Mouse (Mus musculus) brain, embryonic 18.5 days (tissue): ENCODE measurements at regions not wholly inside any gene's neighbourhood (a gene's known extent, or its start where the extent isn't known, plus 50 kb on each side); places are given as distances from the start of the nearest gene placed in this dataset.
A peak's percentile ranks its signal among the peaks of the same experiment; 100 is the strongest.

Experiments used
- DNase-seq: peaks from one replicate; pipeline ENCODE4 v3.0.0-alpha.2; 2012; ENCODE audit warnings: low read depth, low spot score

DNA sequence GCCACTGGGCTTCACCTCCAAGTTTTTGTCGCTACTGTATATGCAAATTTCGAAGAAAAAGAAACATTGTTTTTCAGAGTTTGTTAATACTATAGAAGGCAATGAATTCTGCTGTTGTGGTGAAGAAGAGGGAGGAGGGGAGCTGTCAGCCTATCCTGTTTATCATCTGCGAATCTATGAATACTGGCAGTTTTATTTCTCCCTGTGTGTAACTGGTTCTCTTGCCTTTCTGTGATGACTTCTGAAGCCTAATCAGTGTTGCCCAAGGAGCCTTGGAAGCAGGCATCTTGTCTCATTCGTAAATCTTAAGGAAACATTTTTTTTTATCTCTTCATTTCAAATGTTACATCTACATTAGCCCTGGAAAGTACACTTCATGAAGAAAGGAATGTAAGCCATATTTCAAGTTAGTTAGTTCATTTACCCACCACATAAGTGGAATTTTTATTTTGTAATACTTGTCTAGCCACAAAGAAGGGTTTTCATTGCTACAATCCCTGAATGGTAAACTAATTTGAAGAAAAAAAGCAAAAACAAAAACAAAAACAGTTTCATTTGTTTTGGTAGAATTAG is 251.5 kb upstream of the Fn1 start:
- DNase-seq = no peak

DNA sequence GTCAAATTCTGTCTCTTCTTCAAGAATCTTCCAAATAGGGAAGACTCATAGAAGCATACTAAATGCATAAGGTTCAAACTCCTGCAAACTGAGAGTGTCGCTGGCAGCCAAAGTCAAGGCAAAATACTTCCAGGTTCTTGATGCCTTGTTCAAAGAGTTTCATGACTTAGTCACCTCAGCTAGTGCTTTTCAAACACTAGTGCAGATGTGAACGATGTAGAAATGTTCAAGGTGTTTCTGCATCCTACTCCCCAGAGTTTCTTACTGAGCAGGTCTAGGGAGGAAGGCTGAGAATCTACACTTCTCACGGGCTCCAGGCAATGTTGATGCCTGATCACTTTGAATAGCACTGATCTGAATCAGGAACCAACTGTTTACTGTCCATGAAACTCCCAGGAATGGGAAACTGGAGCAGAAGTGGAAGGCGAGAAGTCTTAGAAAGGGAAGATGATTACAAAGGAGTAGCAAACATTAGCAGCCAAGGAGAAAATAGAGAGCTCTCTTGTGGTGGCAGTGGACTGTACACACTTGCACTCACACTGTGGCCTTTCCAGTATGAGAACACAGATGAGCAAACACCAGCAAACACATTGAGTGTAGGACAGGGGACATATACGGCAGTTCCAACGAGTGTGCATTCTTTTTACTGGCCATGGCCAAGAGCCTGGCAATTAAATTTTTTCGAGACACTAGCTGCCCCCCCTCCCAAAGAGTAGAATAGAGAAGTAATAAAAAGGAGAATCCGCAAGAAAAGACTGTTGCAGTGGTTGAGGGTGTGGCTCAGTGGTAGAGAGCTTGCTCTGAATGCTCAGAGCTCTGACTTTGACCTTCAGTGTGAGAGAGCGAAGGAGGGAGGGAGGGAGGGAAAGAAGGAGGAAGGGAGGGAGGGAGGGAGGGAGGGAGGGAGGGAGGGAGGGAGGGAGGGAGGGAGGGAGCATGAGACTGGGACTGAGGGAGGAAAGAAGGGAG is 247.4 kb upstream of the Fn1 start:
- DNase-seq = no peak

DNA sequence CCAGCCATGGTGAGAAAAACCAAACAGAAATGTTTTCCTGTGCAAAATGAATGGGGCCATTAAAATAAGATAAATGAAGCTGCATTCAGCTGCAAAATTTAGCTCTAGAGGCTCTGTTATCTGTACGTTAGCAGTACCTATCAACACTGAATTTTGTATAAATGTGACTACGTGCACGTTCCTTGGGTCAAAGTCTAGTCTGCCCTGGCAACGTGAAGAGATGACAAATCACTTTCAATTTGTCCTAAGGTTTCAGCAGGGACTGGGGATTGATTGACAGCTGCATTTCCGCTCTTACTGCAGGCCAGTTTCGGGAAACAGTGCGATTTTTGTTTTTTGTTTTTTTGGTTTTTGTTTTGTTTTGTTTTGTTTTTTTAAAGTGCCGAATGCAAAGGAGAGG is 246.1 kb upstream of the Fn1 start:
- no peak for DNase-seq

DNA sequence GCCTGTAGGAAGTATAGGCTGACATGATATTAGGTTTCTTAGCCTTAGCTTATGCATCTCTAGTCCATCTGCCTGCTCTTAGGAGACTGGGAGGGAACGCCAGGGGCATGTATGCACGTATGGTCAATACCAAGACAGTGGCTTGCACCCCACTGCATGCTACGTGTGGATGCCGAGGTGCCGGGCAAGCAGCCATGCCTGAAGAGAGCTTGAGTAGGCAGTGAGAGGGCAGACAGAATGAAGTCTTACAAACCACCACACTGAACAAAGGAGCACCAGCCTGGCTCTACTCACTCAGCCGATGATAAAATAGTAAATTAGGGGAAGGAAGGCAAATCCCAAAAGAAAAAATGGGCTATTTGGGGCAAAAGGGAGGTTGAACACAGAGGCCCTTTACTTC is 245.2 kb upstream of the Fn1 start:
- DNase-seq = no peak

DNA sequence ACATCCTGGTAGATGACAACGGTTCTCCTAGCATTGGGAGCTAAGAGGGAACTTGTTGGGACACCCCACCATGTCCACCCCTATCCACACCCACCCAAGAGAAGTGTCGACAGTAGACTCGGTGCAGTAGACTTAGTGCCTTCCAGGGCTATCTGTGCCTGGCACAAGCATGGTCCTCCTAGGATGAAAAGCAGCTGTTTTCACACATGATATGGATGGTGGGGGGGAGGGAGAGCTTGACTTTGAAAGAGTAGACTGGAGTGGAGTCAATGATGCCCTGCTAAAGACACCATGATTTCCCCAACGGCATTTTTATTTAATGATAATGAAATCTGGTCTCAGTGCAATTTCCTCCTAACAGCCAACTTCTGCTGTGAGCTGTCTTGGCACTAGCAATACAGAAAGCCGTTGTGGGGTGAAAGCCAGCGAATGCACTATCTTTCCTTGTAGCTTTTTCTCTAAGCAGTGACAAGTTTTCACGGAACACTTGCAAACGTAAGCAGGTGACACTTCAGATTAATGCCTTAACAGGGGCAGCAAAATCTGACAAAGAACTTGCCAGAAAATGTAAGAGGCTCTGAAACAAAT is 244.6 kb upstream of the Fn1 start:
- peak; percentile 45 for DNase-seq

DNA sequence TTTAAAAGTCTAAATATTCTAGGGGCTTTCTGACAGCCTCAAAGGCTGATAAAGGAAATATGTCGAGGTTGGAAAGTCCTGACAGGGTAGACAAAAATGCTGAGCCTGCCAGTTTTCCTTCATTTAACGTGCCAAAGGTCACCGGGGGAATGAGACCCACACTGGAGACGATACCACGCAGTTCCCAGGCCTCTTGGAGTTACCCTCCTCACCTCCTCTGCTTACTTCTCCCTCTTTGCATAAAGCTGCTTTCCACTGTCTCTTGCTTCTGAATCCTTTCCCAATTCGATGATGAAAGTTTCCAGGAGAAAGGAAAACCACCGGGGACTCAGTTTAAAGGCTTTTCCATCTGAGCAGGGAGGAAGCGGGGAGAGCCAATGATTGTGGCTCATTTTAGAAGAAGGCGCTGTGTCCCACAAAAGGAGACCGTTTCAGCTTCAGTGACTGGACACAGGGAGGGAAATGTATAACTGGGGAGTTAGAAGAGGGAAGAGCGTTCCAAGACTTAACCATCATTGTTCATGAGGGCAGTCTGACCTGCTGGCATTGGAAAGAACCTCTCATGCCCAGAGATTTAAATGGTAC is 243.2 kb upstream of the Fn1 start:
- no peak for DNase-seq

DNA sequence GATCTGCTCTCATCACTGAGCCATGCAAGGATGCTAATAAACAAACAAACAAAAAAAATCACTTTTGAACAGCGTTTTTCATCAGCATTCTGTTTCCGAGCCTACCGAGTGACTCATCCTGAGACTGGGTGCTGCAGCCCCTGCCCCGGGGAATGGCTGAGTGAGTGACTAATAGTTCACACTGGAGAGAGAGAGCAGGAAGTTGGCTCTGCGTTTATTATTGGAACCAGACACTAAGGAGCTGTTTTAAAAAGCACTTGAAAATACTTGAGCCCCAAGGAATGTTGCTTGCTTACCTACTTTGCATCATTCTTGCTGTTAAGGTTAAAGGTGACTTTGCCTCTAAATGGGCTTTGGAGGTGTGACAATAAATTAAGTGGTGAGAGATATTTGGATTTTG is 240.6 kb upstream of the Fn1 start:
- no peak for DNase-seq

DNA sequence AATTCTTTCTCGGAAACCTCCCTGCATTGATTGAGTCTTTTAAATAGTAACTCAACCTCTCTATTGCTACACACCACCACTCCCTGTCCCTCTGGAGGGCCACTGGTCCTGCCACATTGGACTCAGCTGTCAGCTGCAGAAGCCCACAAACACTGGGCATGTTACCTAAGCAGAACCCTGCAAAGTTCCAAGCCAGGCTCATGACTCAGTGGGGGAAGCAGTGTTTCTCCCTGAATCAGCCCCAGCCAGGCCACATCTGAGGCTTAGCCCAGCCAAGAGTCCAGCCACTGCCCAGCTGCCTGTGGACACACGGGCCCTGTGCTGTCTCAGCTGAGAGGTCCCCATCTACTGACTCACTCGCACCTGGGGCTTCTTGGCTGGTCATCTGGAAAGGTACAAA is 234.8 kb upstream of the Fn1 start:
- DNase-seq = no peak

DNA sequence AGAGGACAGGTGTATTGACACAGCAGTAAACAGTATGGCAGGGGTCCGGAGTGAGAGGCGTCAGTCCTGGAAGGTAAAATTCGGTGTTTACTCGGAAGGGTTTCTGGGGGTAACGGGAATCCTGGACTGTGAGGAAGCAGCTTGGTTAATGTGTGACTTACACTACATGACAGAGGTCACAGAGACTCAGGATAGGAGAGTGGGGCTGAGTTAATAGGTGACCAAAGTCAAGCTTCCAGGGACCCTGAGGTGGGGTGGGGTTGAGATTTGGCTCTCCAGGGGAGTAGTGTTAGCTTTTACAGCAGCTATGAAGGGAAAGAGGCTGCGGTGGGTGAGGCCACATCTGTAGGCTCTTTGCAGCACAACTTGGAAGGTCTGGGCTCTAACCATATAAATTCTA is 233.9 kb upstream of the Fn1 start:
- DNase-seq = no peak

DNA sequence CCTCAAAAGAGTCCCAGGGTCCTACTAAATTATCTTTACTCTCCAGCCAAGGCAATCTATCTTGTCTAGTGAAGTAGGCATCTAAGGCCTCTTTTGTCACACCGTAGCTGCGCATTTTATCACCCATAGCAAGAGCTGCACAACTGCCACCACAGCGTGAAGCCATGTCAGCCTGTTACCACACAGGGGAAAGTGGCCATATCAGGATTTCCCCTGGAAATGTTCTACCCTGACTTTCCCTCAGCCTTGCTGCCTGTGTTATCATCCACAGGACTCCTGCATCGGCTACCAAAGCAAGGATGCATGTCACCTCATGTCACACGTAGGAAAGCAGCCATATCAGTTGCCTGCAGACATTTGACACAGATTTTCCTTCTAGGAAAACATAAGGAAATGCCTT is 233.2 kb upstream of the Fn1 start:
- no peak for DNase-seq

DNA sequence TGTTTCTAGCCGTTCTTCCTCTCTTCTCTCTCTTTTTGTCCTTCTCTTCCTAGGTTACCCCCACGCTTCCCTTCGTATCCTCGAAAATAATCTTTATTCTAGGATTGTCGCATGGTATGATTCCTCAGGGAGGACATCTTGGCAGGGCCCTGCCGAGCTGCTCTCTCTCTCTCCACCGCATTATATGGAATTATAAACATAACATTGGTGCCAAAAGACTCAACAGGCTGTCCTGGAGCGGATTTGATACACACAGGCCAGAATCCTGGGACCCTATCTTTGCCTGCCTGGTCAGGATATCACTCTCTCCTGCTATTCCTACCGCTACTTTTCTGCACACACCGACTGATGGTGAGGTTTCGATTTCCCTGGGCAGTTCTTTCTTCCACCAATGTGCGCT is 228.9 kb upstream of the Fn1 start:
- DNase-seq = no peak

DNA sequence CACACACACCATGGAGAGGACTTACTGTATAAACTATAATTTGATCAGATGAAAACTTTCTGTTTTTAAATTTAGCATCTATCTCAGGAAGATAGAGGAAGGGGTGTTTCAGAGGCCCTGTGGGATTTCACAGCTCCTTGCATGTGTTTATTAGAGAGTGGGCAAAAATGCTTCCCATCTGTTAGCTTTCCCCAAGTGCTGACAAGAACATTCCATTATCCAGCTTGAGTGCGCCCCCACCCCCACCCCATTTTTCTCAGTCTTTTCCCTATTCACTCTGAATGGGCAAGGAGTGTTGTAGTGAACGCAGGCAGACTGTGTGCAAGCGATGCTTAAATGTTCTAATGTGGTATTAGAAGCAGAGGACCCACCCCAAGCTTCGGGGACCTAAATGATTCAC is 228.2 kb upstream of the Fn1 start:
- DNase-seq = peak; percentile 57

DNA sequence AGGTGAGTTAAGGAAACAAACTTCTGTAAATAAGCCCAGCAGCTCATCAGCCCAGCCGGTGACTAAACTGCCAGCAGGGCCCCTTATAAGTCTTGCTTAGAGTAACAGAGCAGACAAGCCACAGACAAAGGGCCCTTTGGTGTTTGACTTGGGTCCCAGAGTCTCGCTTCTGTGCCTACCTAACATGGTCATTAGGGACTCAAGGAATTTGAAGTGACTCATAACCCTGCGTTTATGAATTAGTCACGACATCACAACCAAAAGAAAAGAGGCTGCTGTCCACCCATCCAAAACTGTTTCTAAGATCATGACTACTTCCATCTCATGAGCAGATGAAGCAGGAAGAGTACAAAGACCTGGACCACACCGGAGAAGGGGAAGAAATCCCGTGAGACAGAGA is 227.5 kb upstream of the Fn1 start:
- DNase-seq = no peak

DNA sequence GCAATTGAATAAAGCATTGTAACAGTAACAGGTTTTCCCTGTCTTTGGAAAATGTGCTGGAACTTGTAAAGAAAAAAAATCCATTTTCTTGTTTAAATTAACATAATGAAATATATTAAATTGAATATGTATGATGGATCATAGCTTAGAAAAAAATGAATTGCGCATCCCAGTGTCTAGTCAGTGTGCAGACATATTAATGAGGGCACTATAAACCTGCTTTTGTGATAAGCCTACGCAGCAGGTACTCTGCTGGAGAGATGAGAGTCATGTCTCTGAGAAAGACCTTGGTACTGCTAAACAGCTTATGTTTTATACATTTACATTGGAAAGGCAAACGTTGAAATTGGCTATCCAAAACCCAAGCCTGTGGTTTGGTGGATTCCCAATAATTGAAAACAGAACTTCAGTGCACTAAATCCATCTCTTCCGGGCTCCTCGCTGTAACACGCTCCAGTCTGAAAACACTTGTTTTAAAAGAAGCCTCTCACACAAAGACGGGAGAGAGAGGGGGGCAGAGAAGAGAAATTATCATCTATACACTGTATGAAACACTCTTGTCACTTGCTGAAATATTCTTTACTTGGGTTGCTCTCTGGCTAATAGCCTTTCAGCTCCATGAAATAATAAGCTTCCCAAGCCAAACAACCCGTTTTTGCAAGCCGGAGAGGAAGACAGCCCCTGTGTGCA is 223.9 kb upstream of the Fn1 start:
- DNase-seq = no peak

DNA sequence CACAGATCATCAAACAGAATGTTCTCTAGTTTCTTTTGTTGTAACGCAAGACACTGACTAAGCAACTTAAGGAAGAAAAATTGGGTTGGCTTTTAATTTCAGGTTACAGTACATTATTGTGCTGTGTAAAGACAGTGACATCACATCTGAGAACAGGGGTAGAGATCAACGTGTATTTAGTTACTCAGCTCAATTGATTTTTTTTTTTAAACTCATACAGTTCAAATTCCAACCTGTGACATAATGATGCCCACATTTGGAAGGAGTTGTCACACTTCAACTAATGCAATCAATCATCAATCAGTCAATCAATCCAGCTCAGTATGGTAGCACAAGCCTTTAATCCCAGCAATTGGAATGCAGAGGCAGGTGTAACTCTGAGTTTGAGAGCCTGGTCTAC is 221.0 kb upstream of the Fn1 start:
- no peak for DNase-seq

DNA sequence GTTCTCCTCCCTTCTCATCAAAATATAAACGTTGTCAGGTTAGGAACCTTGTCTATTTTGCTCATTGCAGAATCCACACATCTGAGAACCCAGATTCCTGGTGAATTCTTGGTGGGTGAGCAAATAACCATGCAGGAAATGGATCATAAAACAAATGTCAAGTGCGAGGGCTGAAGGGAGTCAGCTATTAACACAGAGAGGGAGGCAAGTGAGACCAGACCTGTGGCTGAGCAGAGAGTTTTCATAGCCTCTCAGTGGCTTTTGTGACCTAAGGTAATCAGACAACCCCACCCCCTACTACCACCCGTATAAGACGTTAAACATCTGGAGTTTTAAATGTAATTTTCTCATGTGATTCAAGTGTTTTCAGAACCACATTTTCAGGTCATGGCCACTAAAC is 212.7 kb upstream of the Fn1 start:
- DNase-seq = no peak

DNA sequence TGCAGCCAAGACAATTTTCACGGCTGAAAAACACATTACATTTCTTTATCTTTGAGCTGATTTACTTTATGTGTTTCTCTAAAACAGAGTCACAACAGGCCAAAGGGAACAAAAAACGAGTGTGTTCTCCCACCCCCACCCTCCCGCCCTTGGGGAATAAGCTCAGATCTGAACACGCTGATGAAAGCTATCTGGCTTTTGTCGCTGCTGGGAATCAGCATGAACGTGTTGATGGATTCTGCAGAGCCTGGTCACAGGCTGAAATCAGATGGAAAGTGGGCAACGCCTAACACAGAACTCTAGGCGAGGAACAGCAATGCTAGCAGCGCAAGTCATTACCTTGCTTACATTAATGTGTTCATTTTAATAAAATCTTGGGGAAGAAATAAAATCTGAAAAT is 211.7 kb upstream of the Fn1 start:
- no peak for DNase-seq

DNA sequence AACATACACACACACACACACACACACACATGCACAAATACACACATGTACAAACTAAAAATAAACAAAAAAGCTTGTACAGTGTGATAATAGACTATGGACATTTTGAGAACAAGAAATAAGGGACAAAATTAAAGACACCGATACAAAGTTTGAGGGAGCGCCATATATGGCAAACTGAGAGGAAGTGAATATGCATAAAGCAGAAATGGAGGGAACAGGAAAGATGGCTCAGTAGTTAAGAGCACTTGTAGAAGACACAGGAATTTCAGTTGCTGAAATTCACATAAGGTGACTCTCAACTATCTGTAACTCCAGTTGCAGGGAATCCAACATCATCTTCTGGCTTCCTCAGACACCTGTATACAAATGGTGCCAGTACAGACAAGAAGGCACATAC is 200.2 kb upstream of the Fn1 start:
- DNase-seq = no peak

DNA sequence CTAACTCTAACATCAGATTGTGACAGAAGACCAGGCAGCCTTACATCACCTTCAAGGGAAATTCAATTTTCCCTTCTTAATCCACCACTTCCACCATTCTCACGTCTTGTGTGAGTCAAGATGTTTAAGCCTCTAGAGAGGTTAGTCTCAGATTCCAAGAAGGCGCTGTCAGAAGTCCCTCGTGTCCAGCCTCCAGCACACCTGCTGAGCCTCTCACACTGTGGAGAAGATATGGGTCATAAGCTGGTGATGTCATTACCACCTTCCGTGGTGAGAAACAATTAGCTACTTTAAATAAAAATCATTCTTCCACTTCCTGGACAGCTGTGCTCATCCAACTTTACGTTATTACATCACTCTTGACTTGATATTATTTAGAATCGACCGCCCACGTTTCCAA is 198.3 kb upstream of the Fn1 start:
- no peak for DNase-seq

DNA sequence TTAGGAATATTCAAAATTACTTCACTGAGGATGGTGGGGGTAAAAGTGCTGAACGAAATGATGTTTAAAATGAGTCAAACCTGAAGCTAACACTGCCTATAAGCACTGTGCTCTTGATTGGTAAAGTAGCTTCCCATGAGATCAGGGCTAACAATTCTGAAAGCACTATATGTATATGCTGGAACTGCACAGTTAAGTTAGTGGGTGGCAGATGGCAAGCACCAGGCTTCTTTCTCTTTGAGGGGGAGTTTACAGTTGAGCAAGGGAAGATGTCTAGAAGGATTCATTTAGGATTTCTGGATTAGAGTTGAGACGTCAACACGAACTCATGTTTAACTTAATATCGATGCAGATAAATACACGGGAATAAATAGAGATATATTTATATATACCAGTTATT is 195.7 kb upstream of the Fn1 start:
- no peak for DNase-seq

DNA sequence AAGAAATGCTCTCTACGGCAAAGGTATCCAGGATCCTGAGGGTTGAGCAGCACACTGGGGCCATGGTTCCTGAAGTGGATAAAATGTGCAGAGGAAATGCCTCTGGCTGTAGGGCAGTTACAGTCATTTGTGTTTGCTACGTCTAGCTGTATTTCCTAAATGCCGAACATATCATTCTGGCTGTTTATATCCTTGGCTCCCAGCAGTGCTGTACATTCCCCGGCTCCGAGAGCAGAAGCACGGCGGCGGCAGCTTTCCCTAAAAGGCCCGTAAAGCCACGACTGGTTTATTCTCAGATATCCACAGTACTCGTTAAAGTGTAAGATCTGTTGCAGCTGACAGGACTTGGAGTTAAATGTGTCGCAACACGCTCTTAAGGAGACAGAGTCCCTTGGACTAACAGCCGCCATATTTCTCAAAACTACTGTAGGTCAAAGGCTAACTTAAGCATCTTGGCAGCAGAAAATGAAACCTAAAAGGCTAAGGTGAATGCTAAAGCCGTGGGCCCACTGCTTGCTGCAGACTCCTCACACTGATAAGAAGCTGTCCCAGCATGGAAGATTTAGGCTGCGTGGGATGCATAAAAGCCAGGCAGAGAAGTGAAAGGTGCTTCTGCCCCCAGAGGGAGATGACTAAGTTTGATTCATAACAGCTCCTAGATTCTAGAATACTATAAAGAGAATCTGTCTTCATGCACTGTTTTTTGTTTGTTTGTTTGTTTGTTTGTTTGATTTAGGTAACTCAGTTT is 192.1 kb upstream of the Fn1 start:
- DNase-seq = no peak
